Mouse (Mus musculus) cerebral cortex, adult 2 months (tissue): ENCODE results near the gene Tango6.

Experiments
- WGBS: fragments of 180-500 bp; shearing (Covaris S2); methylation state at CpG from one replicate; pipeline ENCODE4 v1.1.7; 2018; 5-methylcytosine and 5-hydroxymethylcytosine counted together

The Tango6 gene

GRCm38 (mm10) chr8:106761867-106762523, 79.1 kb downstream of the Tango6 start:
- WGBS, result 38% methylated on average over 7 of the region's 7 CpGs

- 75% methylated on average over 1 of the region's 1 CpGs for WGBS
Observed at GRCm38 (mm10) chr8:106764529-106764928, 81.7 kb downstream of the Tango6 start.

DNA sequence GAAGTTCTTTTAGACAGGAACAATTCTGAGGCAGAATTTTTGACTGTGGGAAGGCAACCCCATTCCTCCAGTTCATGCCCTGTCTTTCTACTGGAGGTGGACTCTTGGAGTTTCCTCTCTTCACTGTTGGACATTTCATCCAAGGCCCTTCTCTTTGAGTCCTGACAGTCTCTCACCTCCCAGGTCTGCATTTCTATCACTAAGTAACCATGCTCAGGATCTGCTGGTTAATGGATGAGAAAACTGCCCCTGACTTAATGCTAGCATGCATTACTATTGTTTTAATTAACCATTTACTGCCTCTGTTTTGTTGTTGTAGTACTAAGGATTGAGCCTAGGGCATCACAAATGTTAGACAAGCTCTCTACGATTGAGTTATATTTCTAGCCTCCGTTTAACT, 82.7 kb downstream of the Tango6 start:
- 94% methylated on average over 2 of the region's 2 CpGs for WGBS

- WGBS, result 89% methylated on average over 5 of the region's 5 CpGs
Observed at GRCm38 (mm10) chr8:106766736-106767135, 83.9 kb downstream of the Tango6 start.

DNA sequence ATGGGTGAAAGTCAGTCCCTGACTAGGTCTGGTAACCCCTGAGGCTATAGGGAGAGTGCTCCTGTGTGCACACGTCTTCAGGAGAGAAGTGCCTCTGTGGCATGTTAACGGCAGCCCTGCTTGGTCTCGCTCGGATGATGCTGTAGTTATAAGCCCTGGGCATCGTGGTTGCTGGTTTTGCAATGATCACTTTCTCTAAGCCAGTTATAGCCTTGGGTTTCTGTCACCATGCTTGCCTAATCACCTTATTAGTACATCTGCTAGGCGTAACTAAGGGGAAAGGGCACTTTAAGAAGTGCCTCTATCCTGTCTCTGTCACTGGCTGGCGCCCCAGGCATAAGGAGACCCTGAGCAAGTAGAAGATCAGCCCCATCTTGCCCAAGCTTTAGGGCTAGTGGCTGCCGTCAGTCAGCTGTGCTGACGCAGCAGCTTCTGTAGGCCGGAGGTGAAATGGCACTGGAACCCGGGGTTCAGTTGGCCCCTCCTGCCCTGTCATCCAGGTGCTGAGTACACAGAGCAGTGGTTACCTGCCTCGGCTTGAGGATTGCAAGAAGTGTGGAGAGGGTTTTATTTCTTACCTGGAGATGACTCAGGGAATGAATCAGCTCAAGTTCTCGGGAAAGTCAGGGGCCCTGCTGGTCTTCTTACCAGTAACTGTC, 86.4 kb downstream of the Tango6 start:
- WGBS, result 88% methylated on average over 13 of the region's 13 CpGs

DNA sequence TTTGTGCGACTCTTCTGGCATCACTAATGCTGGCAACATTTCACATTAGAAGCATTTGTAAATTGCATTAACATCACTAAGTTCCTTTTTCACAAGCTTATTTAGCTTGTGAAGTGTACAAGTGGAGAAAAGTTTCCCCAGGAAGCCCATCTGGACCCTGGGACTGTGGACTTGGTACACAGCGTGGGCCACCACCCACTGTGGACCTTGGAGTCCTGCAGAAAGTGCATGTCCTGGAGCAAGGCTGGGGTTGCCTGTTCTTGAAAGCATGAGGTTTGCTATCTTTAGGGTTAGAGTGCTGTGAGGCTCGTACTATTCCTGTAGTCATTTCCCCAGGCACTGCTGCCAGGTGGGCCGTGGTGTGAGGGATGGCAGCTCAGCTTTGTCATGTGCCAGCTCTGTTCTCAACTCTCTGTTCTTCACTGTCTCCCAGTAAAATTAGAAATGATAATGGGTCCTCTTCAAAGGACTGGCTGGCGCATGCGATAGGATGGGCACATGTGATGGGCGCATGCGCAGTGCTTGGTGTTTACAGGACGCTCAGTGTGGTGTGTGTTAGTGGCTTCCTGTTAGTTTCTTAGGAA, 87.8 kb downstream of the Tango6 start:
- WGBS, result 59% methylated on average over 9 of the region's 9 CpGs

DNA sequence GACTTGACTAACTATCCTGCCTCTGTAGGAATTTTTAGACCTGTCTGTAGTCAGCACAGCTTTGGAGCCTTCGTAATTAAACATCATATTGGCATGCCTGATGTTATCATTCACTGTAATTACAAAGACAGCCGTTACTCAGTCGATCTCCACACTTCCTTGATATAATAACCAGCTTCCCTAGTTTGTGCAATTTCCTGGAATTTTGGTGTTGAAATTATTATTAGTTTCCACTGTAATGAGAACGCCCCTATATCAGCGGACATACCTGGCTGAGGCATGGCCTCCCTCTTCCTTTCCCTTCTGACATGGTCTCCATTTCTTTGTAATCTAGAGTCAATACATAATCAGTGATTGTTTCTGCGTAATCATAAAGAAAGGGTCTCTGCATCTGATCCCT, 89.2 kb downstream of the Tango6 start:
- WGBS, result 76% methylated on average over 6 of the region's 6 CpGs

DNA sequence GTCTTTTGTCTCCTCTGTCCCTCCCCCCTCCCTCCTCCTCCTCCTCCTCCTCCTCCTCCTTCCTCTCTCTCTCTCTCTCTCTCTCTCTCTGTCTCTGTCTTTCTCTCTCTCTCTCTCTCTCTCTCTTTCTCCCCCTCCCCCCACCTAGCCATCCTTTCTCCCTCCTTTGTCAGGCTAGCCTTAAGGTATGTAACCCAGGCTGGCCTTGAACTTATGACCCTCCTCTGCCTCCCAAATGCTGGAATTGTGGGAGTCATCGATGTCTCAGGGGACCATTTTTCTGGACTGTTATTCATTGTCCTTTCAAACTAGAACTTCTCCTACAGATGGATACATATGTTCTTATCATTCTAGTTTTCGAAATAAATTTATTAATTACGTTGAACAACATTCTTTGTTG, 89.6 kb downstream of the Tango6 start:
- WGBS, result 95% methylated on average over 3 of the region's 3 CpGs

DNA sequence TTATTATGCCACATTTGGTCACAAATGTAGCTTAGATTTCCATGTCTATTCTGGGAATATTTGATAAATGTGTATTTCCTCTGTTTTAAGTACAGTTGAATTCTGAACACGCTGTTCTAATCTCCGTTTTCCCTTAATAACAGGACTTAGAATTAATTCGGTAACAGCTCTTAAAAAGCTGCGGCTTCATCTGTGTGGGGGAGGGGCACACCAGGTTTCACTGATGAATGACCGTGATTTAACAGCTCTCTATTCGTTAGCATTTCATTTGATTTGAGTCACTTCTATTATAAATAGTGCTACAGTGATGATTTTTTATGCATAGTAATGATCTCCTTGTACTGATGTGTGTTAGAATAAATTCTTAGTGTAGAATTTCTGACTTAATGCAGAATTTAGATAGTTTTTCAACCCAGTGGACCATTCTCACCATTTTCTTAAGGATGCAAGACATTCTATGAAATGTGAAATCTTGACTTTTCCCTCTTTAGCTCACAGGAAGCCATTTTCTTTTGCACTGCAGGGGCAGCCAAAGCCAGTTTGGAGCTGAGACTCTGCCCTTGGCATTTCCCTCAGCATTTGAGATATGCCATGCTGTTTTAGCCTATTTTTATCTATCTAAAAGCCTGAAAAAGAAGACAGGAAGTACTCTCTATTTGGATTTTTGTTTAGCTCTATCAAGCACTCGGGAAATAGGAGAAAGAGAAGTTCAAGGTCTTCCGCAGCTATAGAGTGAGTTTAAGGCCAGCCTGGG, 91.9 kb downstream of the Tango6 start:
- WGBS, result 45% methylated on average over 8 of the region's 8 CpGs

DNA sequence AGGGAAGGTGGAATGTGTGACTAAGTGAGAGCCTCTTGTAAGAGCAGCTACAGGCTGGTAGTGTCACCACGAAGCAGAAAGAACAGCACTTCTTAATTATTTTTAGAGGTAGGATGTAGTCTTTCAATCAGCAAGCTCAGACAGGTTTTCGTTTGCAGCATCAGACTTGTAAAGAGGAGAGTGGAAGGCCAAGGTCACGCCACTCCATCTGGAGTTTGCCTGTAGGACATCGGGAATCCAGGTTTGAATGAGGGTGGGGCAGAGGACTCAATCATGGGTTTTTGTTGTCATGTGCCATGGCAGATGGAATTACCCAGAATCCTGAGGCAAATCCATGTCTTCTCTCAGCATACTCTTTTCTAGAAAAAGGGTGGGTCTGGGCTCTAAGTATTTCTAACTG, 106.8 kb downstream of the Tango6 start:
- WGBS, result 57% methylated on average over 4 of the region's 4 CpGs

GRCm38 (mm10) chr8:106794820-106795219, 112.0 kb downstream of the Tango6 start:
- 94% methylated on average over 2 of the region's 2 CpGs for WGBS

- 47% methylated on average over 1 of the region's 1 CpGs for WGBS
Observed at GRCm38 (mm10) chr8:106799821-106800220, 117.0 kb downstream of the Tango6 start.

- 94% methylated on average over 11 of the region's 11 CpGs for WGBS
Observed at GRCm38 (mm10) chr8:106801261-106801660, 118.4 kb downstream of the Tango6 start.

GRCm38 (mm10) chr8:106802384-106803137, 119.7 kb downstream of the Tango6 start:
- 88% methylated on average over 12 of the region's 12 CpGs for WGBS

GRCm38 (mm10) chr8:106805859-106806258, 123.0 kb downstream of the Tango6 start:
- 91% methylated on average over 3 of the region's 3 CpGs for WGBS

- 91% methylated on average over 4 of the region's 4 CpGs for WGBS
Observed at GRCm38 (mm10) chr8:106807461-106807860, 124.6 kb downstream of the Tango6 start.

DNA sequence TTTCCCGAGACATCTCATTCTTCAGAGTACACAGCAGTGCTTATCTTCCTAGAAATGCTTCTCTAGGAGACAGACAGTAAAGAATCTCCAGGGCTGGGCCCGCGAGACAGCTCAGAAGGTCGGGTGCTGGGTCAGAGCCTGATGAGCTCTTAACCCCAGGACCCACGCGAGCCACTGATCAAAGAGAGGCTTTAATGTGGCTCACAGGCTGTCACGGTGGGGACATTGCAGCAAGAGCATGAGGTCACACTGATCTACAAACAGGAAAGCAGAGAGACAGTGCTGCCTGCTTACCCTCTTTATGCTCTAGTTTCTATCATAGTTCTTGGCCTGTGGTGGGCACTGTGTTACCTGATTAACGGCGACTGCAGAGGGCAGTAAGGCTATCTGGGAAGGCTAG, 126.9 kb downstream of the Tango6 start:
- WGBS, result 79% methylated on average over 9 of the region's 9 CpGs

- WGBS, result 68% methylated on average over 7 of the region's 7 CpGs
Observed at GRCm38 (mm10) chr8:106810406-106810805, 127.5 kb downstream of the Tango6 start.

DNA sequence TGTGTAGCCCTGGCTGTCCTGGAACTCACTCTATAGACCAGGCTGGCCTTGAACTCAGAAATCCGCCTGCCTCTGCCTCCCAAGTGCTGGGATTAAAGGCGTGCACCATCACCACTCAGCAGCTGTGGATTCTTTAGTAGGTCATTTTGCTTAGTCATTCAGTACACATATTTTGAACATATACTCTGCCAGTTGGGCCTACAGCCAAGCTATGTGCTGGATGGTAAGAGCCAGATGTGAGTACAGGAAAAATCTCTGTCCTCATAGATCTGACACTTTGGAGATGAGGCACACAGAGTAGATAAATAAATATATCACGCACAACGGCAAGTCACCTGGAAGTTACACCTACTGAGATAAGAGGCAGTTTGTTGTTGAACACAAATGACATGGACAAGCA, 129.7 kb downstream of the Tango6 start:
- 91% methylated on average over 4 of the region's 4 CpGs for WGBS

GRCm38 (mm10) chr8:106816431-106817170, 133.7 kb downstream of the Tango6 start:
- 63% methylated on average over 9 of the region's 9 CpGs for WGBS

DNA sequence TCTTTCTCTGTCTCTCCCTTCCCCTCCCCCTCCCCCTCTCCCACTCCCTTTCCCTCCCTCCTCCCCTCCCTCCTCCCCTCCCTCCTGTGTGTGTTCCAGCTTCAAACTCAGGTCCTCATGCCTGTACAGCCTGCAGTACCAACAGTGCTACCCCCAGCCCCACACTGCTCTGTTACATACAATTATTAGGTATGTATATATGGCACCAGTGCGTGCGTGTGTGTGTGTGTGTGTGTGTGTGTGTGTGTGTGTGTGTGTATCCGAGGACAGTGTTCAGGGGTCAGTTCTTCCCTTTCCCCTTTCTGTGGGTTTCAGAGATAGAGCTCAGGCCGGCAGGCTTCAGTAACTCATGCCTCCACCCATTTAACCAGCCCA, 134.3 kb downstream of the Tango6 start:
- 81% methylated on average over 4 of the region's 4 CpGs for WGBS
